Mouse (Mus musculus): ENCODE measurements at regions not wholly inside any gene's neighbourhood (a gene's known extent, or its start where the extent isn't known, plus 50 kb on each side); places are given as distances from the start of the nearest gene placed in this dataset.

DNA sequence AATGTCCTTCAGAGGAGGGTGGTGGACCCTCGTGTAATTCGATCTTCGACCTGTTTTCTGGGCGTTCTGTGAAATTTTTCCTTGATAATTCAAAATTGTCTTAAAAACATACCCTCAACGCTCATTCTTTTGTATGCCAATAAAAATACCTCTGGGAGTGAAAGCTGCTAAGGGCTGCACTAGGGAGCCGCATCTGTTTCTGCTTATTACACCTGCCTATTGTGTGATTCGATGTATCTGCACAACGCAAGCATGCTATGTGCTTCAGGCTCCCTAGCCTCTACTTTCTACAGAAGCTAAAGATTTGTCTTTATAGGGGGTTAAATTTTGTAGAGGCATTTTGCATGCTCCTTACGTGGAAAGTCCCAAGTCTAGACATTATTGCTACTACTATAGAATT lies 123.7 kb upstream of the Tank start:
- TF ChIP-seq TCF3 (IDR thresholded peaks at IDR 0.05; ENCODE audit: insufficient read length, low read depth): no peak
- no peak for TF ChIP-seq MAX (IDR thresholded peaks at IDR 0.05; ENCODE audit: low read depth)
- no peak for TF ChIP-seq MYOD1 (IDR thresholded peaks at IDR 0.05; ENCODE audit: control insufficient read depth in 1 of 3, insufficient read length in 2 of 3, low read depth in 2 of 3)
- TF ChIP-seq E2F4 (IDR thresholded peaks at IDR 0.05; ENCODE audit: insufficient read depth): no peak
- no peak for TF ChIP-seq REST (IDR thresholded peaks at IDR 0.05; ENCODE audit: insufficient read depth, insufficient read length)
- TF ChIP-seq SRF (IDR thresholded peaks at IDR 0.05; ENCODE audit: control insufficient read depth, insufficient read length, low read depth): no peak
- TF ChIP-seq TCF12 (IDR thresholded peaks at IDR 0.05; ENCODE audit: insufficient read depth, poor library complexity, severe bottlenecking): no peak
- no peak for TF ChIP-seq CEBPB (IDR thresholded peaks at IDR 0.05; ENCODE audit: insufficient read depth, poor library complexity, severe bottlenecking)
- no peak for TF ChIP-seq USF1 (IDR thresholded peaks at IDR 0.05; ENCODE audit: low read depth)
- no peak for TF ChIP-seq MYOG (IDR thresholded peaks at IDR 0.05; ENCODE audit: control insufficient read depth in 1 of 3, insufficient read depth in 1 of 3, insufficient read length in 2 of 3, low read depth in 2 of 3)
- no peak for TF ChIP-seq POLR2AphosphoS2 (IDR thresholded peaks at IDR 0.05; ENCODE audit: insufficient read length, low read depth)
- no peak for TF ChIP-seq POLR2A (IDR thresholded peaks at IDR 0.05; ENCODE audit: insufficient read length, low read depth)
- Histone ChIP-seq H3K27me3 (ENCODE audit: control insufficient read depth, insufficient read depth, insufficient read length) (no peaks in the 10 kb centered on the region), H3K4me2 (ENCODE audit: low read depth) (peak overlapping the region; percentile 98), H3K4me3 (peak overlapping the region; percentile 16), H3K79me2 (ENCODE audit: control insufficient read depth, insufficient read depth) (no peaks in the 10 kb centered on the region), H3K36me3 (ENCODE audit: control insufficient read depth, insufficient read depth) (no peaks in the 10 kb centered on the region), H3ac (ENCODE audit: control insufficient read depth, insufficient read length) (no peak overlapping the region)

DNA sequence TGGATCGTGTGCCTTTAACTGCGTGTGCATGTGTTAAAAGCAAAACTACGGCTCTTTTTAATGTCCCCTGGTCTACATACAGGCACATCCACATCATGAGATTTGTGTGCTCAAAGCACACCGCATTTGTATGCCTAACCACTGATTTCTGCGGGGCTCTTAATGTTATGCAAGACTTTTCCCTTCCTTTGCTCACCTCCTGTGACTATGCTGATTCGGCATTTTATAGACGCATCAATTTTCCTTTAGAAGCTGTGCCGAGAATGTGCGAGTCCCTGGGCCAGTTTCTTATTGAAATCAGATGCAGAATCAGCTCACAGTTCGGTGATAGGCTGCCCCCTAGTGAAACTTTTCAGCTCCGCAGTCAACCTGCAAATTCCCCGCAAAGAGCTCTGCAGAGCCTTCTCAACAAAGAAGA lies 124.1 kb upstream of the Tank start:
- no peaks in the 10 kb centered on the region for H3K36me3 ChIP-seq (ENCODE audit: control insufficient read depth, insufficient read depth)
- H3K27me3 ChIP-seq (ENCODE audit: control insufficient read depth, insufficient read depth, insufficient read length): no peaks in the 10 kb centered on the region
- no peak overlapping the region for H3ac ChIP-seq (ENCODE audit: control insufficient read depth, insufficient read length)
- TF ChIP-seq CEBPB (IDR thresholded peaks at IDR 0.05; ENCODE audit: insufficient read depth, poor library complexity, severe bottlenecking): peak; percentile 36; the same call in 1 of the 2 replicates
- no peak for TF ChIP-seq POLR2AphosphoS2 (IDR thresholded peaks at IDR 0.05; ENCODE audit: insufficient read length, low read depth)
- H3K4me2 ChIP-seq (ENCODE audit: low read depth): peak overlapping the region; percentile 98
- H3K79me2 ChIP-seq (ENCODE audit: control insufficient read depth, insufficient read depth): no peaks in the 10 kb centered on the region
- H3K4me3 ChIP-seq: peak overlapping the region; percentile 16

DNA sequence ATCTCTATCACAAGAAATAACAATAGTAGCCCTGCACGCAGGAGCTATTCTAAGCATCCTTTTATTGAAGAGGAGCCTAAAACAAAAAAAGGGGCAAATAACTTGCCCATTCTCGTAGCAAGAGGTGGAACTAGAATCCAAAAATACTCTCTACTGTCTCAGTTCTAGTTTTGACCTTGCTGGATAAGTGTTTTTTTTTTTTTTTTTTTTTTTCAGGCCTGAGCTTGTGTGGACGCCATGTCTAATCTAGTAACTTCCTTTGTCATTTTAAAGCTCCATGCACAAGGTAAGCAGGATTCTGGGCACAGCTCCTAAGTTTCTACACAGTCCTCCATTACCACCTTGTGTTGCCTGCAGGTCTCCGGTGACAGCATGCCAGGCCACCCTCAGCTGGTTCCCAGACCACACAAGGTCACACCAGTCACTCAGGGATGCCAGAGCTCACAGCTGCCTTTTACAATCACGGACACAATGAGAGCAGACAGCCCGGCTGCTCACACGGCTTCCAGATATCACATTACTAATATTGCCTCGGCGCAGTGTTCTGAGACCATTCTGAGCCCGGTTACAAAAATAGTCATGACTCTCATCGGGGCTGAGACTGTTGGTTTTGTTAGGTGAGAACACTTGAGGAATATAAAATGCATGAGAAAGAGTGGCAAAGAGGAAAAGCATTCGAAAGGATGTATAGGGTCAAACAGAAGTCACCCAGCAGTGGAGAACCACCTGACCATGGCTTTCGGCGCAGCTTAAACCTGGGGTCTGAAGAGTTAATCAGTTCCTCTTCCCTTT lies 124.7 kb upstream of the Tank start:
- TF ChIP-seq REST (IDR thresholded peaks at IDR 0.05; ENCODE audit: insufficient read depth, insufficient read length) (no peak), MAX (IDR thresholded peaks at IDR 0.05; ENCODE audit: low read depth) (no peak), POLR2AphosphoS2 (IDR thresholded peaks at IDR 0.05; ENCODE audit: insufficient read length, low read depth) (no peak), SRF (IDR thresholded peaks at IDR 0.05; ENCODE audit: control insufficient read depth, insufficient read length, low read depth) (peak; percentile 58), TCF3 (IDR thresholded peaks at IDR 0.05; ENCODE audit: insufficient read length, low read depth) (peak; percentile 97), TCF12 (IDR thresholded peaks at IDR 0.05; ENCODE audit: insufficient read depth, poor library complexity, severe bottlenecking) (peak; percentile 98), E2F4 (IDR thresholded peaks at IDR 0.05; ENCODE audit: insufficient read depth) (no peak), MYOD1 (IDR thresholded peaks at IDR 0.05; ENCODE audit: control insufficient read depth in 1 of 3, insufficient read length in 2 of 3, low read depth in 2 of 3) (peak; percentile 98 to 99 (median 99)), MYOG (IDR thresholded peaks at IDR 0.05; ENCODE audit: control insufficient read depth in 1 of 3, insufficient read depth in 1 of 3, insufficient read length in 2 of 3, low read depth in 2 of 3) (peak; percentile 93 to 99 (median 98)), POLR2A (IDR thresholded peaks at IDR 0.05; ENCODE audit: insufficient read length, low read depth) (no peak), CEBPB (IDR thresholded peaks at IDR 0.05; ENCODE audit: insufficient read depth, poor library complexity, severe bottlenecking) (no peak), USF1 (IDR thresholded peaks at IDR 0.05; ENCODE audit: low read depth) (no peak)
- Histone ChIP-seq H3K36me3 (ENCODE audit: control insufficient read depth, insufficient read depth) (no peaks in the 10 kb centered on the region), H3K79me2 (ENCODE audit: control insufficient read depth, insufficient read depth) (no peaks in the 10 kb centered on the region), H3K4me2 (ENCODE audit: low read depth) (peak overlapping the region; percentile 98), H3ac (ENCODE audit: control insufficient read depth, insufficient read length) (no peak overlapping the region), H3K27me3 (ENCODE audit: control insufficient read depth, insufficient read depth, insufficient read length) (no peaks in the 10 kb centered on the region), H3K4me3 (peak overlapping the region; percentile 16)

DNA sequence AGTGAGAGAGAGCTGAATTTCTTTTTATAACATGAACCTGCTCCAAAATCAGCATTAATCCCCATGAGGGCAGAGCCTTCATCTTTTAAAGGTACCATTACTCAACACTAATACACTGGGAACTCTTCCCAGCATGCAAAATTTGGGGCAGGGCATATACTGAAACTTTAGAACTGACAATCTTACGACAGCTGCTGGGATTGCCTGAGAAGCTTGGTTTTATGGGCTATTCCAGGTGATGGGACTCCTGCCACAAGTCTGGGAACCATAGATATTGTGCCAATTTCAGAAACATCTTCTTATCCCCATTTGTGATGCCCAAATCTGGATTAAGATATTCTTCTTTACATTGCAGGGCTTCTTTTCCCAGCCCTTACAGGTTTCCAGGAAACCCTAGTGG lies 125.8 kb upstream of the Tank start:
- 0 out of 2 replicates have a peak, but pooled peaks have one; percentile 25 for TF ChIP-seq CEBPB (IDR thresholded peaks at IDR 0.05; ENCODE audit: insufficient read depth, poor library complexity, severe bottlenecking)
- no peak for TF ChIP-seq TCF3 (IDR thresholded peaks at IDR 0.05; ENCODE audit: insufficient read length, low read depth)
- peak in 2 of 3 experiments; percentile 32 to 74 for TF ChIP-seq MYOG (IDR thresholded peaks at IDR 0.05; ENCODE audit: control insufficient read depth in 1 of 3, insufficient read depth in 1 of 3, insufficient read length in 2 of 3, low read depth in 2 of 3)
- TF ChIP-seq SRF (IDR thresholded peaks at IDR 0.05; ENCODE audit: control insufficient read depth, insufficient read length, low read depth): no peak
- TF ChIP-seq MYOD1 (IDR thresholded peaks at IDR 0.05; ENCODE audit: control insufficient read depth in 1 of 3, insufficient read length in 2 of 3, low read depth in 2 of 3): peak; percentile 77 to 89 (median 82)
- TF ChIP-seq TCF12 (IDR thresholded peaks at IDR 0.05; ENCODE audit: insufficient read depth, poor library complexity, severe bottlenecking): peak; percentile 60

DNA sequence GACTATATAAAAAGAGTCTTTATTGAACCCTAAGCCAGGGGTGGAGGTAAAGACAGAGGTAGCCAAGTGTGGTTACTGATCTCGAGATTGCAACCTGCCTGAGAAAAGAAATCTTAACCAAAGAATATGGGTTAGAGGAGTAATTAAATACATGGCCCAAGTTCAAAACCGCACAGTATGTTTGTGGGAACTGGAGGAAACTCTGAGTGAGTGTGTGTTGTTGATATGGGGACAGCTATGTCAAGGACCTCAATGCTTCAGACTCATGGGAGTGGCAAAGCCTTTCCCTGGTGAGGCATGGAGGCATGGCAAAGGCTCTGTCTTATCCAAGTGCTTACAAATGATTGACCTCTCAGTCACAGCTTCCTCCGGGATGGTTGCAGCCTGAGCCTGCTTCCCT lies 127.7 kb upstream of the Tank start:
- Histone ChIP-seq H3K4me3 (no peak overlapping the region), H3K79me2 (ENCODE audit: control insufficient read depth, insufficient read depth) (no peaks in the 10 kb centered on the region), H3K36me3 (ENCODE audit: control insufficient read depth, insufficient read depth) (no peaks in the 10 kb centered on the region), H3K4me2 (ENCODE audit: low read depth) (peak overlapping the region; percentile 7), H3ac (ENCODE audit: control insufficient read depth, insufficient read length) (no peak overlapping the region), H3K27me3 (ENCODE audit: control insufficient read depth, insufficient read depth, insufficient read length) (no peaks in the 10 kb centered on the region)
- TF ChIP-seq SRF (IDR thresholded peaks at IDR 0.05; ENCODE audit: control insufficient read depth, insufficient read length, low read depth) (no peak), POLR2A (IDR thresholded peaks at IDR 0.05; ENCODE audit: insufficient read length, low read depth) (no peak), MYOD1 (IDR thresholded peaks at IDR 0.05; ENCODE audit: control insufficient read depth in 1 of 3, insufficient read length in 2 of 3, low read depth in 2 of 3) (no peak), REST (IDR thresholded peaks at IDR 0.05; ENCODE audit: insufficient read depth, insufficient read length) (no peak), E2F4 (IDR thresholded peaks at IDR 0.05; ENCODE audit: insufficient read depth) (no peak), TCF12 (IDR thresholded peaks at IDR 0.05; ENCODE audit: insufficient read depth, poor library complexity, severe bottlenecking) (no peak), CEBPB (IDR thresholded peaks at IDR 0.05; ENCODE audit: insufficient read depth, poor library complexity, severe bottlenecking) (no peak), USF1 (IDR thresholded peaks at IDR 0.05; ENCODE audit: low read depth) (no peak), MAX (IDR thresholded peaks at IDR 0.05; ENCODE audit: low read depth) (no peak)

More for the DNA sequence above, 125.8 kb upstream of the Tank start:
- Histone ChIP-seq H3K79me2 (ENCODE audit: control insufficient read depth, insufficient read depth) (no peaks in the 10 kb centered on the region), H3ac (ENCODE audit: control insufficient read depth, insufficient read length) (no peak overlapping the region), H3K4me3 (no peak overlapping the region), H3K4me2 (ENCODE audit: low read depth) (peak overlapping the region; percentile 98), H3K36me3 (ENCODE audit: control insufficient read depth, insufficient read depth) (no peaks in the 10 kb centered on the region), H3K27me3 (ENCODE audit: control insufficient read depth, insufficient read depth, insufficient read length) (no peaks in the 10 kb centered on the region)
